Mouse (Mus musculus): ENCODE measurements around the gene Ifnar2. TPM values are rescaled to one million over a fixed set of nuclear protein-coding genes. Genes with fewer than 3 reads are reported as not detected.

The Ifnar2 gene
- total RNA-seq (2014; rRNA removed; ENCODE audit: low replicate concordance): 30.0 and 31.0 TPM in 2 replicates
- polyA plus RNA-seq (2015; fragmentation: Nextera tagmentation; extraction: Ambion mirVana): 48.8 and 49.8 TPM in 2 replicates

- peak within 1 kb of the TSS; percentile 95 for H3K9ac ChIP-seq (replicated peaks; ENCODE audit: low read depth, low read length)
Measured at GRCm38 (mm10) chr16:91372577-91373472, at the start of gene Ifnar2. Gene Ifnar2 (plus strand): TSS chr16:91372783.

GRCm38 (mm10) chr16:91327605-91328004 lies 45.0 kb upstream of the Ifnar2 start:
- no peaks in the 10 kb centered on the region for H3K4me1 ChIP-seq (ENCODE audit: control insufficient read depth, insufficient read depth)
- DNase-seq (ENCODE audit: low spot score): no peak
- no peak overlapping the region for H3K4me2 ChIP-seq (ENCODE audit: low read depth, low read length)

More at GRCm38 (mm10) chr16:91372577-91373472, at the start of gene Ifnar2:
- no peaks in the 10 kb centered on the region for H3K9me3 ChIP-seq (replicated peaks; ENCODE audit: control insufficient read depth, low read length)
- TF ChIP-seq EP300 (IDR thresholded peaks at IDR 0.05; ENCODE audit: low read depth): peak; percentile 24; the same call in 1 of the 2 replicates
- no peak for TF ChIP-seq CTCF (IDR thresholded peaks at IDR 0.05; ENCODE audit: low read depth)
- 0% methylated on average over 55 of the region's 62 CpGs for WGBS
- H3K27ac ChIP-seq (ENCODE audit: low read depth): peak within 1 kb of the TSS; percentile 98
- peak; percentile 94 for DNase-seq (ENCODE audit: low spot score)
- ATAC-seq (ENCODE audit: insufficient read depth, low read depth): peak; percentile 97
- H3K4me3 ChIP-seq (ENCODE audit: low read depth, low read length): peak within 1 kb of the TSS; percentile 98
- peak within 1 kb of the TSS; percentile 72 for H3K4me2 ChIP-seq (ENCODE audit: low read depth, low read length)
- no peaks in the 10 kb centered on the region for H3K36me3 ChIP-seq (replicated peaks; ENCODE audit: control insufficient read depth, insufficient read depth, low read length)
- H3K4me1 ChIP-seq (ENCODE audit: control insufficient read depth, insufficient read depth): peaks cover 12% of the 10 kb centered on the region
- H3K27me3 ChIP-seq (ENCODE audit: control insufficient read depth, insufficient read depth, low read length): no peaks in the 10 kb centered on the region

GRCm38 (mm10) chr16:91328922-91329321 lies 43.7 kb upstream of the Ifnar2 start:
- H3K9ac ChIP-seq (replicated peaks; ENCODE audit: low read depth, low read length): no peak overlapping the region

More at GRCm38 (mm10) chr16:91327605-91328004, 45.0 kb upstream of the Ifnar2 start:
- no peak overlapping the region for H3K27ac ChIP-seq (ENCODE audit: low read depth)
- no peaks in the 10 kb centered on the region for H3K36me3 ChIP-seq (replicated peaks; ENCODE audit: control insufficient read depth, insufficient read depth, low read length)
- whole genome bisulfite sequencing: 70% methylated on average over 7 of the region's 7 CpGs
- H3K27me3 ChIP-seq (ENCODE audit: control insufficient read depth, insufficient read depth, low read length): no peaks in the 10 kb centered on the region
- no peak overlapping the region for H3K9ac ChIP-seq (replicated peaks; ENCODE audit: low read depth, low read length)
- H3K4me3 ChIP-seq (ENCODE audit: low read depth, low read length): no peak overlapping the region
- no peak for TF ChIP-seq CTCF (IDR thresholded peaks at IDR 0.05; ENCODE audit: low read depth)
- TF ChIP-seq EP300 (IDR thresholded peaks at IDR 0.05; ENCODE audit: low read depth): no peak
- no peak for ATAC-seq (ENCODE audit: insufficient read depth, low read depth)
- no peaks in the 10 kb centered on the region for H3K9me3 ChIP-seq (replicated peaks; ENCODE audit: control insufficient read depth, low read length)

GRCm38 (mm10) chr16:91330496-91330895 lies 42.1 kb upstream of the Ifnar2 start:
- H3K4me2 ChIP-seq (ENCODE audit: low read depth, low read length): no peak overlapping the region
- TF ChIP-seq EP300 (IDR thresholded peaks at IDR 0.05; ENCODE audit: low read depth) (no peak), CTCF (IDR thresholded peaks at IDR 0.05; ENCODE audit: low read depth) (no peak)
- no peak overlapping the region for H3K27ac ChIP-seq (ENCODE audit: low read depth)
- no peaks in the 10 kb centered on the region for H3K27me3 ChIP-seq (ENCODE audit: control insufficient read depth, insufficient read depth, low read length)
- no peaks in the 10 kb centered on the region for H3K36me3 ChIP-seq (replicated peaks; ENCODE audit: control insufficient read depth, insufficient read depth, low read length)
- DNase-seq (ENCODE audit: low spot score): no peak
- H3K9ac ChIP-seq (replicated peaks; ENCODE audit: low read depth, low read length): no peak overlapping the region
- ATAC-seq (ENCODE audit: insufficient read depth, low read depth): no peak
- H3K9me3 ChIP-seq (replicated peaks; ENCODE audit: control insufficient read depth, low read length): no peaks in the 10 kb centered on the region
- WGBS: 73% methylated on average over 6 of the region's 6 CpGs
- H3K4me3 ChIP-seq (ENCODE audit: low read depth, low read length): no peak overlapping the region
- no peaks in the 10 kb centered on the region for H3K4me1 ChIP-seq (ENCODE audit: control insufficient read depth, insufficient read depth)

More at GRCm38 (mm10) chr16:91328922-91329321, 43.7 kb upstream of the Ifnar2 start:
- H3K4me3 ChIP-seq (ENCODE audit: low read depth, low read length): no peak overlapping the region
- no peaks in the 10 kb centered on the region for H3K36me3 ChIP-seq (replicated peaks; ENCODE audit: control insufficient read depth, insufficient read depth, low read length)
- ATAC-seq (ENCODE audit: insufficient read depth, low read depth): no peak
- H3K9me3 ChIP-seq (replicated peaks; ENCODE audit: control insufficient read depth, low read length): no peaks in the 10 kb centered on the region
- no peak for DNase-seq (ENCODE audit: low spot score)
- no peaks in the 10 kb centered on the region for H3K27me3 ChIP-seq (ENCODE audit: control insufficient read depth, insufficient read depth, low read length)
- H3K27ac ChIP-seq (ENCODE audit: low read depth): no peak overlapping the region
- H3K4me1 ChIP-seq (ENCODE audit: control insufficient read depth, insufficient read depth): no peaks in the 10 kb centered on the region
- H3K4me2 ChIP-seq (ENCODE audit: low read depth, low read length): no peak overlapping the region
- 72% methylated on average over 18 of the region's 19 CpGs for WGBS
- TF ChIP-seq CTCF (IDR thresholded peaks at IDR 0.05; ENCODE audit: low read depth): no peak
- TF ChIP-seq EP300 (IDR thresholded peaks at IDR 0.05; ENCODE audit: low read depth): no peak

GRCm38 (mm10) chr16:91331153-91331552 lies 41.4 kb upstream of the Ifnar2 start:
- Histone ChIP-seq H3K27me3 (ENCODE audit: control insufficient read depth, insufficient read depth, low read length) (no peaks in the 10 kb centered on the region), H3K9me3 (replicated peaks; ENCODE audit: control insufficient read depth, low read length) (no peaks in the 10 kb centered on the region), H3K4me3 (ENCODE audit: low read depth, low read length) (no peak overlapping the region), H3K27ac (ENCODE audit: low read depth) (no peak overlapping the region), H3K4me1 (ENCODE audit: control insufficient read depth, insufficient read depth) (no peaks in the 10 kb centered on the region), H3K4me2 (ENCODE audit: low read depth, low read length) (no peak overlapping the region), H3K36me3 (replicated peaks; ENCODE audit: control insufficient read depth, insufficient read depth, low read length) (no peaks in the 10 kb centered on the region), H3K9ac (replicated peaks; ENCODE audit: low read depth, low read length) (no peak overlapping the region)
- WGBS: 27% methylated on average over 5 of the region's 5 CpGs
- ATAC-seq (ENCODE audit: insufficient read depth, low read depth) (no peak), DNase-seq (ENCODE audit: low spot score) (no peak)
- no peak for TF ChIP-seq EP300 (IDR thresholded peaks at IDR 0.05; ENCODE audit: low read depth)
- no peak for TF ChIP-seq CTCF (IDR thresholded peaks at IDR 0.05; ENCODE audit: low read depth)
